ENCODE assay signal across 14 mouse cellular contexts in genomic region chr9:28870478-28870877, GRCm38 (mm10).
"Had no signal": no experiment of that assay in that cellular context is flagged by ENCODE, and none has a peak within 500 bp of the region (broad histone marks: within the 10 kb centered on the region; RNA-seq: fewer than 3 reads in every experiment).

No protein-coding gene starts in this region.

- H3K4me2 ChIP-seq: limb, embryonic 13.5 days; liver, embryonic 13.5 days; lung, embryonic 14.5 days; midbrain, embryonic 13.5 days had no signal

- H3K9ac ChIP-seq: limb, embryonic 13.5 days; liver, embryonic 13.5 days; lung, embryonic 14.5 days; midbrain, embryonic 13.5 days had no signal

- H3K4me1 ChIP-seq: limb, embryonic 10.5 days; limb, embryonic 13.5 days; liver, embryonic 13.5 days; midbrain, embryonic 13.5 days had no signal

- H3K36me3 ChIP-seq: limb, embryonic 10.5 days; limb, embryonic 13.5 days; liver, embryonic 13.5 days; midbrain, embryonic 13.5 days had no signal

- H3K27ac ChIP-seq: kidney, postnatal 0 days; layer of hippocampus, adult 2 months; limb, embryonic 10.5 days; limb, embryonic 13.5 days; liver, embryonic 13.5 days; macrophage; midbrain, embryonic 13.5 days had no signal

- H3K4me3 ChIP-seq: layer of hippocampus, adult 2 months; limb, embryonic 10.5 days; limb, embryonic 13.5 days; liver, embryonic 13.5 days; midbrain, embryonic 13.5 days had no signal

- H3K9me3 ChIP-seq: limb, embryonic 10.5 days; limb, embryonic 13.5 days; liver, embryonic 13.5 days; midbrain, embryonic 13.5 days had no signal

- ATAC-seq: lung, postnatal 0 days; midbrain, embryonic 13.5 days had no signal

- DNase-seq: kidney, postnatal 25 days; layer of hippocampus, adult 9-11 months; liver; liver, embryonic 13.5 days; lung, embryonic 14.5 days; thymus, adult 18-20 months; thymus, postnatal 36 days had no signal

- H3K27me3 ChIP-seq: limb, embryonic 13.5 days; liver, embryonic 13.5 days; midbrain, embryonic 13.5 days had no signal
